8 mouse cellular contexts compared by ENCODE assay signal in genomic region chr7:45643441-45644178, GRCm38 (mm10). TPM values are rescaled to one million over a fixed set of nuclear protein-coding genes. Genes with fewer than 3 reads are reported as not detected.
DNase-seq lines count a peak whose midpoint lies in the region; ATAC-seq lines count a peak whose summit lies in the region.

No protein-coding gene starts in this region.

- no peaks in the 10 kb centered on the region for H3K9me3 ChIP-seq in megakaryocyte, embryonic 14.5 days

- ATAC-seq in inflammation-experienced regulatory T-cells, adult 6 months: peak; percentile 97

- peaks cover 45% of the 10 kb centered on the region for H3K4me1 ChIP-seq in megakaryocyte, embryonic 14.5 days

- no peaks in the 10 kb centered on the region for H3K36me3 ChIP-seq in megakaryocyte, embryonic 14.5 days (replicated peaks; ENCODE audit: low read length)

- peaks cover 84% of the 10 kb centered on the region for H3K27me3 ChIP-seq in megakaryocyte, embryonic 14.5 days (replicated peaks)

- peak overlapping the region; percentile 82 for H3K4me3 ChIP-seq in megakaryocyte, embryonic 14.5 days (replicated peaks)

- peak; percentile 94 for DNase-seq in adrenal gland, adult 2 months
- peak; percentile 100 for DNase-seq in embryo, embryonic 10.5 days (ENCODE audit: low spot score)
- DNase-seq in gastrocnemius, postnatal 25 days: peak; percentile 96
- DNase-seq in left cerebral cortex, adult 9 months (ENCODE audit: low spot score in 2 of 2): peak; percentile 95 to 96
- peak; percentile 89 to 93 for DNase-seq in right cerebral cortex, adult 2 months (ENCODE audit: low spot score in 2 of 2)
- DNase-seq in urinary bladder, postnatal 10 days (ENCODE audit: low spot score): peak; percentile 67

RNA-seq across cellular contexts. Expression of gene Mamstr, which starts 3.8 kb away (rescaled TPM):
- total RNA-seq in adrenal gland, adult 2 months (2021): 1 to 10 TPM; 3.0 to 5.8 TPM
- 5.1 and 5.8 TPM in 2 replicates for polyA plus RNA-seq in adrenal gland, adult 2 months (2012; rRNA removed)
- total RNA-seq in gastrocnemius, postnatal 25 days (2021): 10 to 100 TPM; 39.0 to 46.1 TPM
- polyA plus RNA-seq in inflammation-experienced regulatory T-cells, adult 6 months (2017; shearing (Covaris generic)): not detected
- not detected in 2 replicates for polyA plus RNA-seq in megakaryocyte, embryonic 14.5 days (2012; ENCODE audit: insufficient read depth, low replicate concordance)

RNA-seq across cellular contexts. Expression of gene Rasip1, which starts 16.3 kb away (rescaled TPM):
- total RNA-seq in adrenal gland, adult 2 months (2021): 10 to 100 TPM; 13.5 to 20.6 TPM
- polyA plus RNA-seq in adrenal gland, adult 2 months (2012; rRNA removed): 42.9 and 56.4 TPM in 2 replicates
- total RNA-seq in gastrocnemius, postnatal 25 days (2021): 1 to 10 TPM; 6.1 to 8.5 TPM
- under 1 TPM in 1 of 3 experiments, not detected in 2; 0.17 TPM for polyA plus RNA-seq in inflammation-experienced regulatory T-cells, adult 6 months (2017; shearing (Covaris generic))
- 0.36 TPM in 1 of 2 replicates, not detected in the other for polyA plus RNA-seq in megakaryocyte, embryonic 14.5 days (2012; ENCODE audit: insufficient read depth, low replicate concordance)

RNA-seq across cellular contexts. Expression of gene Izumo1, which starts 22.0 kb away (rescaled TPM):
- under 1 TPM; 0.28 to 0.29 TPM for total RNA-seq in adrenal gland, adult 2 months (2021)
- polyA plus RNA-seq in adrenal gland, adult 2 months (2012; rRNA removed): 0.65 and 0.89 TPM in 2 replicates
- not detected for total RNA-seq in gastrocnemius, postnatal 25 days (2021)
- not detected for polyA plus RNA-seq in inflammation-experienced regulatory T-cells, adult 6 months (2017; shearing (Covaris generic))
- polyA plus RNA-seq in megakaryocyte, embryonic 14.5 days (2012; ENCODE audit: insufficient read depth, low replicate concordance): not detected in 2 replicates

RNA-seq across cellular contexts. Expression of gene Fut2, which starts 22.6 kb away (rescaled TPM):
- under 1 TPM in 1 of 2 experiments, not detected in 1; 0.09 TPM for total RNA-seq in adrenal gland, adult 2 months (2021)
- polyA plus RNA-seq in adrenal gland, adult 2 months (2012; rRNA removed): not detected in 2 replicates
- total RNA-seq in gastrocnemius, postnatal 25 days (2021): under 1 TPM; 0.19 to 0.61 TPM
- polyA plus RNA-seq in inflammation-experienced regulatory T-cells, adult 6 months (2017; shearing (Covaris generic)): not detected
- not detected in 2 replicates for polyA plus RNA-seq in megakaryocyte, embryonic 14.5 days (2012; ENCODE audit: insufficient read depth, low replicate concordance)

RNA-seq across cellular contexts. Expression of gene Fut1, which starts 26.5 kb away (rescaled TPM):
- total RNA-seq in adrenal gland, adult 2 months (2021): not detected
- not detected in 2 replicates for polyA plus RNA-seq in adrenal gland, adult 2 months (2012; rRNA removed)
- not detected for total RNA-seq in gastrocnemius, postnatal 25 days (2021)
- not detected for polyA plus RNA-seq in inflammation-experienced regulatory T-cells, adult 6 months (2017; shearing (Covaris generic))
- polyA plus RNA-seq in megakaryocyte, embryonic 14.5 days (2012; ENCODE audit: insufficient read depth, low replicate concordance): 1.1 TPM in 1 of 2 replicates, not detected in the other

Comparison
In these comparisons a context has a peak if more than half of its experiments do, and no peak if none do; other contexts are left out.
1. Peak in every context shown above with its lines: DNase-seq, ATAC-seq and H3K4me3 ChIP-seq.
2. RNA of gene Rasip1, which starts 16.3 kb away (polyA plus RNA-seq): 42.9 to 56.4 TPM in adrenal gland, adult 2 months; 0.36 TPM in megakaryocyte, embryonic 14.5 days and 0.17 TPM in inflammation-experienced regulatory T-cells, adult 6 months; every median in the first group is over 10 times any median in the second.